9 mouse cellular contexts compared by ENCODE assay signal in genomic region chr8:40186715-40187583, GRCm38 (mm10).
DNase-seq lines count a peak whose midpoint lies in the region; ATAC-seq lines count a peak whose summit lies in the region.
"Had no signal": no experiment of that assay in that cellular context is flagged by ENCODE, and none has a peak within 500 bp of the region (broad histone marks: within the 10 kb centered on the region; RNA-seq: fewer than 3 reads in every experiment).

No protein-coding gene starts in this region.

- H3K4me1 ChIP-seq in heart, embryonic 15.5 days (replicated peaks) = no peaks in the 10 kb centered on the region
- no peaks in the 10 kb centered on the region for H3K4me1 ChIP-seq in heart, embryonic 10.5 days
- no peaks in the 10 kb centered on the region for H3K4me1 ChIP-seq in forebrain, embryonic 13.5 days
- peaks cover 6% of the 10 kb centered on the region for H3K4me1 ChIP-seq in midbrain, embryonic 10.5 days

- H3K27me3 ChIP-seq in heart, embryonic 15.5 days = no peaks in the 10 kb centered on the region
- no peaks in the 10 kb centered on the region for H3K27me3 ChIP-seq in heart, embryonic 10.5 days (ENCODE audit: insufficient read depth, poor library complexity, severe bottlenecking)
- H3K27me3 ChIP-seq in forebrain, embryonic 13.5 days = no peaks in the 10 kb centered on the region
- no peaks in the 10 kb centered on the region for H3K27me3 ChIP-seq in midbrain, embryonic 10.5 days (ENCODE audit: low read depth, poor library complexity, severe bottlenecking)

- no peak for ATAC-seq in heart, embryonic 15.5 days (replicated peaks; ENCODE audit: insufficient number of reproducible peaks, insufficient read depth, low FRiP score, low read depth)
- peak; percentile 83 for ATAC-seq in forebrain, embryonic 13.5 days

- no peak overlapping the region for H3K9ac ChIP-seq in heart, embryonic 15.5 days
- H3K9ac ChIP-seq in forebrain, embryonic 13.5 days = no peak overlapping the region

- no peaks in the 10 kb centered on the region for H3K9me3 ChIP-seq in heart, embryonic 15.5 days (replicated peaks)
- H3K9me3 ChIP-seq in heart, embryonic 10.5 days = no peaks in the 10 kb centered on the region
- no peaks in the 10 kb centered on the region for H3K9me3 ChIP-seq in forebrain, embryonic 13.5 days (replicated peaks)
- H3K9me3 ChIP-seq in midbrain, embryonic 10.5 days (replicated peaks) = no peaks in the 10 kb centered on the region

- H3K4me3 ChIP-seq in heart, embryonic 15.5 days = peak overlapping the region; percentile 13; the same call in 1 of the 2 replicates
- H3K4me3 ChIP-seq in heart, embryonic 10.5 days = no peak overlapping the region
- H3K4me3 ChIP-seq in forebrain, embryonic 13.5 days = peak overlapping the region; percentile 12
- H3K4me3 ChIP-seq in midbrain, embryonic 10.5 days = peak overlapping the region; percentile 43
- H3K4me3 ChIP-seq: layer of hippocampus, adult 2 months had no signal

- peak overlapping the region; percentile 48 for H3K4me2 ChIP-seq in heart, embryonic 15.5 days
- H3K4me2 ChIP-seq in forebrain, embryonic 13.5 days = peak overlapping the region; percentile 47

- WGBS in heart, embryonic 15.5 days = 30% methylated on average over 17 of the region's 17 CpGs
- WGBS in heart, embryonic 10.5 days = 39% methylated on average over 17 of the region's 17 CpGs
- WGBS in forebrain, embryonic 13.5 days = 32% methylated on average over 17 of the region's 17 CpGs
- WGBS in midbrain, embryonic 10.5 days = 38% methylated on average over 17 of the region's 17 CpGs

- no peak for DNase-seq in heart, embryonic 10.5 days (ENCODE audit: low spot score)
- DNase-seq in cerebellum, adult 9-10 months = peak; percentile 15
- DNase-seq in midbrain, embryonic 10.5 days (ENCODE audit: low spot score) = no peak
- no peak for DNase-seq in urinary bladder, postnatal 4 days (ENCODE audit: low spot score in 2 of 2)
- no peak for DNase-seq in thymus, postnatal 36 days
- no peak for DNase-seq in thymus, adult 18-20 months

- no peak overlapping the region for H3K27ac ChIP-seq in heart, embryonic 15.5 days
- no peak overlapping the region for H3K27ac ChIP-seq in heart, embryonic 10.5 days
- no peak overlapping the region for H3K27ac ChIP-seq in forebrain, embryonic 13.5 days
- no peak overlapping the region for H3K27ac ChIP-seq in midbrain, embryonic 10.5 days (replicated peaks)
- H3K27ac ChIP-seq: layer of hippocampus, adult 2 months had no signal

- H3K36me3 ChIP-seq in heart, embryonic 15.5 days = no peaks in the 10 kb centered on the region
- H3K36me3 ChIP-seq in heart, embryonic 10.5 days = no peaks in the 10 kb centered on the region
- no peaks in the 10 kb centered on the region for H3K36me3 ChIP-seq in forebrain, embryonic 13.5 days (ENCODE audit: poor library complexity, severe bottlenecking)
- H3K36me3 ChIP-seq in midbrain, embryonic 10.5 days = no peaks in the 10 kb centered on the region
